Mouse (Mus musculus) kidney, adult 2 months (tissue): ENCODE results near the gene Thbs1.

Experiments
- CTCF ChIP-seq: fragments of 200-500 bp; conservative IDR thresholded peaks from 2 replicates; pipeline ENCODE4 v1.5.1; 2011; ENCODE audit warnings: low read depth, mild to moderate bottlenecking, control low read depth, low read length, moderate library complexity, mixed read lengths; ENCODE audit not compliant: insufficient read depth, insufficient read length
- POLR2A ChIP-seq: fragments of 200-500 bp; IDR thresholded peaks from one replicate; pipeline ENCODE4 v1.6.1; 2011; ENCODE audit warnings: low read depth, low read length, control low read depth

DNA sequence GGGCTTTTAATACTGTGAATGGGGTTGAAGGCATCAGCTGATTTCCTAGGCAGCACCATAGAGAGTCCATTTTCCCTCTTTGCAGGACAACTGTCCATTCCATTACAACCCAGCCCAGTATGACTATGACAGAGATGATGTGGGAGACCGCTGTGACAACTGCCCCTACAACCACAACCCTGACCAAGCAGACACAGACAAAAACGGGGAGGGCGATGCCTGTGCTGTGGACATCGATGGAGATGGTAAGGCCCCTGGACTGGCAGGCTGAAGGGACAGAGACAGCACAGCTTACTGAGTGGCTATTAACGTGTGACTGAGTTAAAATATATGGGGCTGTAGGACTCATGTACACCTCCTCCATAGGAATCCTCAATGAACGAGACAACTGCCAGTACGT lies 9.1 kb downstream of the Thbs1 start:
- no peak for TF ChIP-seq POLR2A
- no peak for TF ChIP-seq CTCF
